Mouse (Mus musculus): ENCODE measurements around the gene Gh. TPM values are rescaled to one million over a fixed set of nuclear protein-coding genes. Genes with fewer than 3 reads are reported as not detected.

The Gh gene
- polyA plus RNA-seq, 1 experiment, result not detected

DNA sequence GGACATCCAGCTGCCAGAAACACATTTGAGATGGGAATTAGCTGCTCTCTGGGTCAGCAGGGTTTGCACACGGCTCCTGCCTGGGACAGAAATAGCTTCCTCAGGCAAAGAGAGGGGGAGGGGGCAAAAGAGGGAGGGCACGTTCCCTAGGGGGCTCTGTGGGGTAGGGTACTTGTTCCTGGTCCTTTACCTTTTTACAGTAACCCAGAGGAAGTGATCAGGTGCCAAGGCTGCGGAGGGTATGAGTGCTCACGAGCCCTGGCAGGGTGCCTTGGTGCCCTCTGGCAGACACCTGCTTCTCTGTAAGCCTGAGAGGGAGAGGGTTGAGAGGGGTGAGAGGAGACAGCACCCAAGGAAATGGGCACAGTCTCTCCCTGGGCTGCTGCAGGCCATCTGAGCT lies 30.8 kb upstream of the Gh start:
- Histone ChIP-seq H3K4me3 (replicated peaks) (no peak overlapping the region), H3K9me3 (ENCODE audit: control insufficient read depth, low read length) (no peaks in the 10 kb centered on the region), H3K27me3 (ENCODE audit: control insufficient read depth) (no peaks in the 10 kb centered on the region), H3K4me1 (ENCODE audit: control insufficient read depth) (peaks cover 3% of the 10 kb centered on the region; the same call in 1 of the 2 replicates), H3K36me3 (ENCODE audit: control insufficient read depth) (no peaks in the 10 kb centered on the region)
- TF ChIP-seq GATA1 (IDR thresholded peaks at IDR 0.05; ENCODE audit: low read length) (no peak), TAL1 (IDR thresholded peaks at IDR 0.05; ENCODE audit: low read length) (no peak)

GRCm38 (mm10) chr11:106329682-106330081 lies 28.0 kb upstream of the Gh start:
- Histone ChIP-seq H3K4me3 (replicated peaks) (no peak overlapping the region), H3K9me3 (ENCODE audit: control insufficient read depth, low read length) (no peaks in the 10 kb centered on the region), H3K27me3 (ENCODE audit: control insufficient read depth) (no peaks in the 10 kb centered on the region), H3K4me1 (ENCODE audit: control insufficient read depth) (peaks cover 3% of the 10 kb centered on the region; the same call in 1 of the 2 replicates), H3K36me3 (ENCODE audit: control insufficient read depth) (no peaks in the 10 kb centered on the region)
- TF ChIP-seq GATA1 (IDR thresholded peaks at IDR 0.05; ENCODE audit: low read length) (no peak), TAL1 (IDR thresholded peaks at IDR 0.05; ENCODE audit: low read length) (no peak)

- Histone ChIP-seq H3K4me1 (ENCODE audit: control insufficient read depth) (peaks cover 3% of the 10 kb centered on the region; the same call in 1 of the 2 replicates), H3K9me3 (ENCODE audit: control insufficient read depth, low read length) (no peaks in the 10 kb centered on the region), H3K27me3 (ENCODE audit: control insufficient read depth) (no peaks in the 10 kb centered on the region), H3K36me3 (ENCODE audit: control insufficient read depth) (no peaks in the 10 kb centered on the region), H3K4me3 (replicated peaks) (no peak overlapping the region)
- no peak for TF ChIP-seq GATA1 (IDR thresholded peaks at IDR 0.05; ENCODE audit: low read length)
- no peak for TF ChIP-seq TAL1 (IDR thresholded peaks at IDR 0.05; ENCODE audit: low read length)
Observed at GRCm38 (mm10) chr11:106329128-106329527, 27.5 kb upstream of the Gh start.

- Histone ChIP-seq H3K36me3 (ENCODE audit: control insufficient read depth) (no peaks in the 10 kb centered on the region), H3K4me3 (replicated peaks) (no peak overlapping the region), H3K9me3 (ENCODE audit: control insufficient read depth, low read length) (no peaks in the 10 kb centered on the region), H3K4me1 (ENCODE audit: control insufficient read depth) (peaks cover 3% of the 10 kb centered on the region; the same call in 1 of the 2 replicates), H3K27me3 (ENCODE audit: control insufficient read depth) (no peaks in the 10 kb centered on the region)
- TF ChIP-seq GATA1 (IDR thresholded peaks at IDR 0.05; ENCODE audit: low read length) (no peak), TAL1 (IDR thresholded peaks at IDR 0.05; ENCODE audit: low read length) (no peak)
Observed at GRCm38 (mm10) chr11:106328521-106328920, 26.9 kb upstream of the Gh start.

DNA sequence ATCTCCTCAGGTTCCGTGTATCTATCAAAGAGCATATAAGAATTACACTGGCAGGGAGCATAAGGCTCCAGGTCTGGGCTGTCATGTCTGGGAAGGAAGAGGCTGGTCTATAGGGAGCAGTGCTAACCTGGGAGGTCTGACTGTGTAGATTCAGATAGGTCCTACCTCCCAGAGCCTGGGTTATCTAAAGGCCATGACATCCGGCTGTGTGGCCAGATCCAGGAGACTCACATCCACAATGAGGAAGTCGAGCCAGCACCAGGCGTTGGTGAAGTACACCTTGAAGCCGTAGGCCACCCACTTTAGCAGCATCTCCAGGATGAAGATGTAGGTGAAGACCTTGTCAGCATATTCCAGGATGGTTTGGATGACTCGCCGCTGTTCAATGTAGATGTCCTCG lies 24.8 kb upstream of the Gh start:
- no peak for TF ChIP-seq TAL1 (IDR thresholded peaks at IDR 0.05; ENCODE audit: low read length)
- TF ChIP-seq GATA1 (IDR thresholded peaks at IDR 0.05; ENCODE audit: low read length), result no peak
- Histone ChIP-seq H3K27me3 (ENCODE audit: control insufficient read depth) (no peaks in the 10 kb centered on the region), H3K9me3 (ENCODE audit: control insufficient read depth, low read length) (no peaks in the 10 kb centered on the region)

GRCm38 (mm10) chr11:106325566-106326206 lies 24.0 kb upstream of the Gh start:
- H3K36me3 ChIP-seq (ENCODE audit: control insufficient read depth), result no peaks in the 10 kb centered on the region
- TF ChIP-seq GATA1 (IDR thresholded peaks at IDR 0.05; ENCODE audit: low read length) (no peak), TAL1 (IDR thresholded peaks at IDR 0.05; ENCODE audit: low read length) (no peak)
- H3K4me3 ChIP-seq (replicated peaks), result no peak overlapping the region
- no peaks in the 10 kb centered on the region for H3K9me3 ChIP-seq (ENCODE audit: control insufficient read depth, low read length)
- H3K27me3 ChIP-seq (ENCODE audit: control insufficient read depth), result no peaks in the 10 kb centered on the region
- peaks cover 3% of the 10 kb centered on the region; the same call in 1 of the 2 replicates for H3K4me1 ChIP-seq (ENCODE audit: control insufficient read depth)

More for the DNA sequence above, 24.8 kb upstream of the Gh start:
- Histone ChIP-seq H3K4me1 (ENCODE audit: control insufficient read depth) (peaks cover 3% of the 10 kb centered on the region; the same call in 1 of the 2 replicates), H3K4me3 (replicated peaks) (no peak overlapping the region), H3K36me3 (ENCODE audit: control insufficient read depth) (no peaks in the 10 kb centered on the region)

GRCm38 (mm10) chr11:106324858-106325257 lies 23.2 kb upstream of the Gh start:
- no peak overlapping the region for H3K4me3 ChIP-seq (replicated peaks)
- no peaks in the 10 kb centered on the region for H3K9me3 ChIP-seq (ENCODE audit: control insufficient read depth, low read length)
- H3K36me3 ChIP-seq (ENCODE audit: control insufficient read depth), result no peaks in the 10 kb centered on the region
- no peaks in the 10 kb centered on the region for H3K27me3 ChIP-seq (ENCODE audit: control insufficient read depth)
- TF ChIP-seq TAL1 (IDR thresholded peaks at IDR 0.05; ENCODE audit: low read length) (no peak), GATA1 (IDR thresholded peaks at IDR 0.05; ENCODE audit: low read length) (no peak)
- H3K4me1 ChIP-seq (ENCODE audit: control insufficient read depth), result peaks cover 3% of the 10 kb centered on the region; the same call in 1 of the 2 replicates

DNA sequence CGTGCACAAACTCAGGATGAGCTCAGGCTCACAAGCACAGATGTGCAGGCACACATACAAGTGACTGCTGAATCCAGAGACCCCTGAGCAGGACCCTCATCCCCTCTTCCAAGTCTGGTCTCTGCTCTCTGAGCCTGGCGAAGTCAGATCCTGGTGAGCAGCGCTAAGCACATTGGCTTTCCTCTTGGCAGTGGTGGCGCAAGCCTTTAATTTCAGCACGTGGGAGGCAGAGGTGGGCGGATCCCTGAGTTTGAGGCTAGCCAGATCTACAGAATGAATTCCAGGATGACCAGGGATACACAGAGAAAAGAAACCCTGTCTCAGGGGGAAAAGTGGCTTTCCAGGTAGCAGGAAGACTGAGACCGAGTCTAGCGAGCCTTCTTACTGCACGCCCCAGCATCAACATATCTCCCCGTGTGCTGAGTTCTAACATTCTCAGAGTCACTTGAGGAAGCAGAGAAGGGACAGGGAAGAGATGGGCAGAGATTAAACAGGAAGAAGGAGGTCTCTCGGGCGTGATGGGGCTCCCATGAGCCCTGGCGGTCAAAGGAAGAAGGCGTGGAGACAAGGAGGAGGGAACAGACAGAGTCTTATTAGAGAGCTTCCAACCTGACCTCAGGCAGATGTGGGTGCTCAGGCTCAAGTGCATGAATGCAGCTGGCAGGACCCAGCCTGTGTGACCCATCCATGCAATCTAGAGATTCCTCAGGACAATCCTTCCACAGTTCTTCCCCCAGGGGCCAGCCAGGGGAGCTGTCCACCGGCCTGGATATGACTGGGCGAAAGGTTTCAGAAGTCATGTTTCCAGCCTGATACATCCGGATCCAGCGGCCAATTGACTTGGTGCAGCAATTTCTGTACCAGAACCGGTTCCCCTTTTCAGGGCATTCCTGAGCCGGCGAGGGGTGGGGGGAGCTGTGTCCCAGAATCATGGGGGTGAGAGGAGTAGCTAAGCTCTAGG lies 17.0 kb upstream of the Gh start:
- no peaks in the 10 kb centered on the region for H3K27me3 ChIP-seq (ENCODE audit: control insufficient read depth)
- H3K4me1 ChIP-seq (ENCODE audit: control insufficient read depth), result no peaks in the 10 kb centered on the region
- H3K36me3 ChIP-seq (ENCODE audit: control insufficient read depth), result no peaks in the 10 kb centered on the region
- no peak overlapping the region for H3K4me3 ChIP-seq (replicated peaks)
- H3K9me3 ChIP-seq (ENCODE audit: control insufficient read depth, low read length), result no peaks in the 10 kb centered on the region
- no peak for TF ChIP-seq TAL1 (IDR thresholded peaks at IDR 0.05; ENCODE audit: low read length)

DNA sequence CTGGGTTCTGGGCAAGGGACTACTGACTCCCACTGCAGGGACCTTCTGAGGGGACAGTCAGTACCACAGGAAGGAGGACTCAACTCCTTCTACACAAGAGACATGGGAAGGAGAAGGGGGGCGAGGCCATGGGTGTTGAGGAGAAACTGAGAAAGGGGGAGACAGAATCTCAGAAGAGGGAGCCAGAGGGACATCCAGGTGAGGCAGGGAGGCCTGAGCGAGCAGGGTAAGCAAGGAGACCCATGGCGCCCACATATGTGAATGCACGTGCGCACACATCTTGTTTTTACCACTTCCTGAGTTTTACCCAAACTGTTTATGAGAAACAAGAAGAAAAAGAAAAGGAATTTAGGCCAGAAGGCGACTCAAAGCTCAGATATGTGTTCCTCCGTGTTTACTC lies 16.1 kb upstream of the Gh start:
- TF ChIP-seq TAL1 (IDR thresholded peaks at IDR 0.05; ENCODE audit: low read length) (no peak), GATA1 (IDR thresholded peaks at IDR 0.05; ENCODE audit: low read length) (no peak)
- H3K4me1 ChIP-seq (ENCODE audit: control insufficient read depth), result no peaks in the 10 kb centered on the region
- no peaks in the 10 kb centered on the region for H3K27me3 ChIP-seq (ENCODE audit: control insufficient read depth)
- H3K4me3 ChIP-seq (replicated peaks), result no peak overlapping the region
- no peaks in the 10 kb centered on the region for H3K9me3 ChIP-seq (ENCODE audit: control insufficient read depth, low read length)
- H3K36me3 ChIP-seq (ENCODE audit: control insufficient read depth), result no peaks in the 10 kb centered on the region
